Mouse (Mus musculus) brain, embryonic 14.5 days (tissue): Measurements from ENCODE around the gene Mpzl1. TPM values are rescaled to one million over a fixed set of nuclear protein-coding genes. Genes with fewer than 3 reads are reported as not detected.

Source experiments
- DNase-seq: peaks from one replicate; pipeline ENCODE4 v3.0.0-alpha.2; 2011; ENCODE audit warnings: low read depth
- CTCF ChIP-seq: fragments of 200-500 bp; IDR thresholded peaks from 2 replicates; pipeline ENCODE4 v1.5.1; 2012; ENCODE audit warnings: inconsistent platforms, mild to moderate bottlenecking, moderate library complexity, borderline replicate concordance; ENCODE audit not compliant: insufficient read depth, insufficient read length; ENCODE audit errors: extremely low read depth
- POLR2A ChIP-seq: fragments of 200-500 bp; IDR thresholded peaks from 2 replicates; pipeline ENCODE4 v1.6.1; 2012; ENCODE audit warnings: mild to moderate bottlenecking, inconsistent platforms, borderline replicate concordance; ENCODE audit not compliant: poor library complexity, insufficient read depth, insufficient read length, severe bottlenecking; ENCODE audit errors: extremely low read depth
- polyA plus RNA-seq: library from polyadenylated mRNA; depleted of rRNA; stranded (reverse); fragments of >200 nt; gene quantifications from 2 replicates; pipeline ENCODE4 v1.2.3, GENCODE M21; 2012

Mpzl1 gene
- polyA plus RNA-seq, 1 experiment = 142 TPM

GRCm38 (mm10) chr1:165633345-165633744 is 993 bp downstream of the Mpzl1 start:
- peak; percentile 37 for DNase-seq
- no peak for TF ChIP-seq CTCF
- no peak for TF ChIP-seq POLR2A

DNA sequence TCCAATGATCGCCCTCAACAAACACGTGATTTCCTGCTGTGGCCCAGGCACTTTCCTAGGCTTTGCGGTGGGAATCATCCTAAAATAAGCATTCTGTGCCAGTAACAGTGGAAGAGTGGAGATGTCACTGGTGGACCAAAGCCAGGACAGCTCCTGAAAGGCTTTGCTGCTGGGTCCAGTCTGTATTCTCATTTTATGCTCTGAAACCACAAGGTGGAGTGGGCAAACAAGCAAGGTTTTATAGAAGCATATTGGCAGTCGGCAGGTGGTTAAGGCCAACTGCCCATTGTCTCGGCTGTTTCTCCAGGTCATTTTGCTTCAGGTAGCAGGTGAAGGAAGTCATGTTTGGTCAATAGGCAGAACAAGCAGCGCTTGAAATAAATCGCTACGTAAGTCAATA is 3.2 kb downstream of the Mpzl1 start:
- no peak for DNase-seq
- TF ChIP-seq POLR2A (no peak), CTCF (no peak)

GRCm38 (mm10) chr1:165629975-165630374 is 4.4 kb downstream of the Mpzl1 start:
- TF ChIP-seq POLR2A (no peak), CTCF (no peak)

DNA sequence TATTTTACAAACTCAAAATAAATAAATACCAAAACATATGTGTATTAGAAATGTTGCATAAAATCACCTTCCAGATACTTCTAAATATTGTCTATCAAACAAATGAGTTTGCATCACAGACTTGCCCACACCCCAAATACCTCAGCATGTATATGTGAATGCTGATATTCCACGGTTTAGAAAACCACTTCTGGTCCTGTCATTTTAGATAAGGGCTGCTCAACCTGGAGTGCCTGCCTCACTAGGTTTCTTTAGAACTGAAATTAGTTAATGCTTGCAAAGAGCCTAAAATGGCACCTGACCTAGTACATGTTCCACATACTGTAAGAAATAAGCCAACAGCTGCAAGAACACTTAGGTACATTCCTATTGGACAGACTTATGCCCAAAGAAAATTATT is 5.7 kb downstream of the Mpzl1 start:
- DNase-seq = no peak
- TF ChIP-seq POLR2A = no peak
- TF ChIP-seq CTCF = no peak

More at GRCm38 (mm10) chr1:165629975-165630374, 4.4 kb downstream of the Mpzl1 start:
- no peak for DNase-seq

- no peak for TF ChIP-seq POLR2A
Measured at GRCm38 (mm10) chr1:165625896-165626295, 8.4 kb downstream of the Mpzl1 start.

DNA sequence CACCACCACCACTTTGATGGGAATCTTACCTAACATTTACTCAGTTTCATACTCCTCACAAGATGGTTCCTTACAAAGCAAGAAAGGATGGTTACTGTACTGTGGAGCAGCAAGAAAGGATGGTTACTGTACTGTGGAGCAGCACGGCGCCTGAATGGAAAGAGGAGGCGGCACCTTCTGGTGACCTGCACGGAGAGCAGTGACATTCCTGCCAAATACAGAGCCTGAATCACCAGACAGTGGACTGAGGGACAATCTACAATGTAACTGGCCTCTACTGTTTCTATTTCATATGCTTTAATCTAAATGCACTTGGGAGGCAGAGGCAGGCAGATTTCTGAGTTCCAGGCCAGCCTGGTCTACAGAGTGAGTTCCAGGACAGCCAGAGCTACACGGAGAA is 9.3 kb downstream of the Mpzl1 start:
- no peak for DNase-seq
- TF ChIP-seq POLR2A (no peak), CTCF (no peak)

More at GRCm38 (mm10) chr1:165625896-165626295, 8.4 kb downstream of the Mpzl1 start:
- no peak for DNase-seq

- TF ChIP-seq CTCF (no peak), POLR2A (no peak)
- DNase-seq = no peak
Measured at GRCm38 (mm10) chr1:165618201-165618624, 16.1 kb downstream of the Mpzl1 start.

- DNase-seq = peak; percentile 39
- TF ChIP-seq POLR2A (no peak), CTCF (no peak)
Measured at GRCm38 (mm10) chr1:165617166-165617891, 17.0 kb downstream of the Mpzl1 start.

GRCm38 (mm10) chr1:165616652-165617051 is 17.7 kb downstream of the Mpzl1 start:
- DNase-seq = peak; percentile 24
- TF ChIP-seq POLR2A (no peak), CTCF (no peak)

DNA sequence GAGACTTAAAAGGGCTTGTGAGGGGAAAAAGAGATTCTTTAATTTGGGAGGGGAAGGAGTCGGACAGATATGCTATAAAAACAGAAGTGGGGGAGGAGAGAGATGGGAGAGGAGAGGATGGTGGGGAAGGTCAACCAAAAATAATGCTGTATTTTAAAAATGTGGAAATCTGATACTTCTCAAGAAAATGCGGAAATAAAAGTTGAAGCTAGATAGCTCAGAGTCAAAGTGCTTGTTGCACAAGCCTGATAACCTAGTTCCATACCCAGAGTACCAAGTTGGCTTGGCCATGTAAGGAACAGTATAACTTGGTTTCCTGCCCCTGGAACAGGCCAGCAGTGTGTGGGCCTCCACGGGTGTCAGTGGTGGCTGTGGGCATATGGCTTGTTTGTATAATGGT is 19.5 kb downstream of the Mpzl1 start:
- TF ChIP-seq CTCF (no peak), POLR2A (no peak)
- DNase-seq = no peak

- DNase-seq = no peak
- no peak for TF ChIP-seq CTCF
Measured at GRCm38 (mm10) chr1:165613926-165614325, 20.4 kb downstream of the Mpzl1 start.

GRCm38 (mm10) chr1:165612714-165613113 is 21.6 kb downstream of the Mpzl1 start:
- DNase-seq = no peak
- no peak for TF ChIP-seq CTCF
- no peak for TF ChIP-seq POLR2A

DNA sequence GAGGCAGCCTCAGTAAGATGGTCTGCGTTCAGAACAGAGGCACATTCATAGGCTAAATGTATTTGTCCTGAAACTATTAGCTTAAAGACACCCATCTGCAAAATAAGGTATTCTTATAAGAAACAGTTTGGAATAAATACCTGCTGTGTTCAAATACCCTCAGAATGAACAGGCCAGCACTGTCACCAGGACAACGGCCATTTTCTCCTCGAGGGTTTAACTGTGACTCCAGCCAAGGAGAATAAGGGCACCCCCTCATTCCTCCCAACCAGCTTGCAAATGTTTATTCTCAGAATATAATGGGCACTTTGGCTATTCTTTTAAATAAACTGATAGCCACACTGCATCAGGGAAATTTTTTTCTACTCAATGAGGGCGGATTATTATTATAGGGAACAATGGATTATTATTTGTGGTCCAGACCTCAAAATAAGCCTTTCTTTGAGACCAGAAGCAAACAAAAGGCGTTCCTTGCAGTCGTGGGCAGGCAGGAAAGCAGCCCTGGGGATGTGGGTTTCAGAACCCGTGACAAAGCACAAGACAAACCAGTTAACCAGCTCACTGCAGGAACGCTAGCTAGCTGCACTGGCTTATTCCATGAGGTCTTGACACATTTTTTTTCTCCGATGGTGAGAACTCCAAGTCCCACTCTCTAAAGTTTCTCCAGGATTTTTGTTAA is 23.9 kb downstream of the Mpzl1 start:
- DNase-seq = peak; percentile 75
- TF ChIP-seq CTCF (no peak), POLR2A (no peak)
